Mouse (Mus musculus) intestine, postnatal 0 days (tissue): ENCODE results near the gene Sva. TPM values are rescaled to one million over a fixed set of nuclear protein-coding genes. Genes with fewer than 3 reads are reported as not detected.

ENCODE experiments used
- ATAC-seq: fragments of 200-750 bp; cut with Nextera tagmentation; 2 replicates; pipeline ENCODE4 v1.8.0; 2017; ENCODE audit warnings: mild to moderate bottlenecking, moderate TSS enrichment, moderate library complexity
- H3K27ac ChIP-seq: fragments of 300-500 bp; sonication (generic); 2 replicates; pipeline ENCODE4 v1.5.1; 2014; ENCODE audit warnings: mild to moderate bottlenecking, low read depth, low read length, moderate library complexity
- H3K27me3 ChIP-seq: fragments of 300-500 bp; sonication (generic); replicated peaks from 2 replicates; pipeline ENCODE4 v1.6.1; 2014; ENCODE audit warnings: low read length, mixed read lengths; ENCODE audit not compliant: control insufficient read depth, insufficient read depth
- H3K36me3 ChIP-seq: fragments of 300-500 bp; sonication (generic); 2 replicates; pipeline ENCODE4 v1.6.1; 2014; ENCODE audit warnings: mild to moderate bottlenecking, moderate library complexity; ENCODE audit not compliant: control insufficient read depth, insufficient read depth
- H3K4me1 ChIP-seq: fragments of 300-500 bp; sonication (generic); replicated peaks from 2 replicates; pipeline ENCODE4 v1.6.1; 2014; ENCODE audit warnings: antibody characterized with exemption, low read length, mixed read lengths; ENCODE audit not compliant: control insufficient read depth, insufficient read depth
- H3K4me2 ChIP-seq: fragments of 300-500 bp; sonication (generic); replicated peaks from 2 replicates; pipeline ENCODE4 v1.6.1; 2014; ENCODE audit warnings: low read depth, mild to moderate bottlenecking, moderate library complexity
- H3K4me3 ChIP-seq: fragments of 300-500 bp; sonication (generic); 2 replicates; pipeline ENCODE4 v1.5.1; 2014; ENCODE audit warnings: low read depth, low read length
- H3K9ac ChIP-seq: fragments of 300-500 bp; sonication (generic); 2 replicates; pipeline ENCODE4 v1.6.1; 2014; ENCODE audit warnings: mild to moderate bottlenecking, low read depth, low read length
- H3K9me3 ChIP-seq: fragments of 300-500 bp; sonication (generic); 2 replicates; pipeline ENCODE4 v1.6.1; 2016; ENCODE audit warnings: mixed run types; ENCODE audit not compliant: control insufficient read depth
- CTCF ChIP-seq: sonication (generic); IDR thresholded peaks from 2 replicates; pipeline ENCODE4 v1.5.1; 2016; ENCODE audit warnings: low read depth, mild to moderate bottlenecking, control low read depth, antibody characterized with exemption, moderate library complexity
- polyA plus RNA-seq: library from polyadenylated mRNA; unstranded; fragments of >200 nt; fragmentation: Nextera tagmentation; extraction: Ambion mirVana; gene quantifications from 2 replicates; pipeline ENCODE4 v1.2.1, GENCODE M21; 2015

Sva gene
- polyA plus RNA-seq, result not detected in 2 replicates

DNA sequence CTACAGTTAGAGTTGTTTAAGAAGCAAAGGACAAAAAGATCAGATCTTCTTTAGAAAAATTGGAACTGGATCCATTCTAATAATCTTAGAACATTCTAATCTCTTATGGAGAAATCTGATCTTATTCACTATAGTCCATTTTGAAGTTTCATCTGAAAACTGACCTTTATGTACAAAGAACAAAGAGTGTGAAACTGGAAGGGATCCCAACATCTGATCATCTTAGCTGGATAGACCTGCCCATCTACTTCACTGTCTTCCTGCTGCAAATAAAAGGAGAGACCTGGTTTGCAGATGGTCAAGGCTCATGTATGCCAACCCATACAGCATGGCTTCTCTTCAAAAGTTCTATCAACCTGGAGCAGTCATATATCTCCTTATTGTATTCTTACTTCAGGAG lies at the start of gene Sva:
Gene Sva (plus strand): TSS at position 301 of the 400 bp plus-strand sequence.
- Histone ChIP-seq H3K36me3 (no peaks in the 10 kb centered on the region), H3K9ac (no peak within 1 kb of the TSS), H3K4me2 (no peak within 1 kb of the TSS), H3K27ac (no peak within 1 kb of the TSS), H3K4me3 (no peak within 1 kb of the TSS), H3K27me3 (no peaks in the 10 kb centered on the region), H3K4me1 (no peaks in the 10 kb centered on the region), H3K9me3 (no peaks in the 10 kb centered on the region)
- no peak for TF ChIP-seq CTCF
- no peak for ATAC-seq

Other genes with a start within 250 kb of the Sva start
- not detected in 2 replicates for gene Pip, start 190.9 kb upstream of the Sva start, polyA plus RNA-seq
- gene Sval2, start 185.4 kb upstream of the Sva start, polyA plus RNA-seq, result not detected in 2 replicates
- 8.9 and 11.9 TPM in 2 replicates for gene Sval1, start 86.8 kb upstream of the Sva start, polyA plus RNA-seq
- not detected in 2 replicates for gene Sval3, start 70.3 kb upstream of the Sva start, polyA plus RNA-seq
- not detected in 2 replicates for gene Tas2r139, start 102.5 kb downstream of the Sva start, polyA plus RNA-seq
- not detected in 2 replicates for gene Tas2r144, start 176.9 kb downstream of the Sva start, polyA plus RNA-seq
- gene Gstk1, start 207.5 kb downstream of the Sva start, polyA plus RNA-seq, result 20.5 and 22.6 TPM in 2 replicates
- 29.7 and 32.4 TPM in 2 replicates for gene Tmem139, start 223.6 kb downstream of the Sva start, polyA plus RNA-seq
- gene Casp2, start 226.6 kb downstream of the Sva start, polyA plus RNA-seq, result 13.0 and 13.4 TPM in 2 replicates
- 0.12 and 0.18 TPM in 2 replicates for gene Clcn1, start 248.3 kb downstream of the Sva start, polyA plus RNA-seq